Comparison of ENCODE assay signal across 8 mouse cellular contexts in genomic region chr19:11768163-11768562, GRCm38 (mm10). TPM values are rescaled to one million over a fixed set of nuclear protein-coding genes. Genes with fewer than 3 reads are reported as not detected.
A peak's percentile ranks its signal among the peaks of the same experiment; 100 is the strongest.
DNase-seq lines count a peak whose midpoint lies in the region; ATAC-seq and TF ChIP-seq lines count a peak whose summit lies in the region.

No protein-coding gene starts in this region.

- peak; percentile 87 for TF ChIP-seq CTCF in G1E (IDR thresholded peaks at IDR 0.05; ENCODE audit: low read depth, low read length)

- H3K27me3 ChIP-seq in hindbrain, embryonic 11.5 days (ENCODE audit: control insufficient read depth, insufficient read depth, low read length): no peaks in the 10 kb centered on the region
- peaks cover 12% of the 10 kb centered on the region; the same call in 1 of the 2 replicates for H3K27me3 ChIP-seq in hindbrain, embryonic 13.5 days
- peaks cover 4% of the 10 kb centered on the region; the same call in 1 of the 2 replicates for H3K27me3 ChIP-seq in G1E (ENCODE audit: insufficient read depth, low read length)
- H3K27me3 ChIP-seq in embryonic facial prominence, embryonic 11.5 days (ENCODE audit: control insufficient read depth, insufficient read depth, low read length): no peaks in the 10 kb centered on the region

- no peak overlapping the region for H3K9ac ChIP-seq in hindbrain, embryonic 11.5 days (ENCODE audit: low read depth, low read length)
- H3K9ac ChIP-seq in hindbrain, embryonic 13.5 days: no peak overlapping the region
- H3K9ac ChIP-seq in embryonic facial prominence, embryonic 11.5 days (replicated peaks; ENCODE audit: low read length): no peak overlapping the region

- H3K27ac ChIP-seq in hindbrain, embryonic 11.5 days (ENCODE audit: low read depth, low read length): no peak overlapping the region
- H3K27ac ChIP-seq in hindbrain, embryonic 13.5 days: no peak overlapping the region
- no peak overlapping the region for H3K27ac ChIP-seq in embryonic facial prominence, embryonic 11.5 days (replicated peaks; ENCODE audit: low read depth, low read length)

- peak; percentile 56 for DNase-seq in hindbrain, embryonic 11.5 days (ENCODE audit: low spot score)
- DNase-seq in 3T3-L1 (ENCODE audit: low read depth, low spot score) (peak; percentile 70), G1E (ENCODE audit: low spot score) (peak; percentile 13)
- peak; percentile 71 for DNase-seq in embryonic facial prominence, embryonic 11.5 days (ENCODE audit: low spot score)
- peak; percentile 48 to 58 for DNase-seq in natural killer cell, adult 2 months (ENCODE audit: low spot score in 2 of 2)
- DNase-seq in right cerebral cortex, postnatal 25 days: no peak
- DNase-seq in ovary, postnatal 36 days (ENCODE audit: low spot score): no peak

- H3K4me1 ChIP-seq in hindbrain, embryonic 11.5 days (replicated peaks; ENCODE audit: control insufficient read depth, insufficient read depth, low read length): 0 out of 2 replicates have a peak, but pooled peaks cover 2% of the 10 kb centered on the region
- peaks cover 11% of the 10 kb centered on the region for H3K4me1 ChIP-seq in hindbrain, embryonic 13.5 days (replicated peaks)
- peaks cover 44% of the 10 kb centered on the region for H3K4me1 ChIP-seq in G1E (ENCODE audit: insufficient read depth, low read depth, low read length)
- no peaks in the 10 kb centered on the region for H3K4me1 ChIP-seq in embryonic facial prominence, embryonic 11.5 days (ENCODE audit: control insufficient read depth, insufficient read depth, low read length)

- no peaks in the 10 kb centered on the region for H3K36me3 ChIP-seq in hindbrain, embryonic 11.5 days (ENCODE audit: control insufficient read depth, insufficient read depth, low read length)
- H3K36me3 ChIP-seq in hindbrain, embryonic 13.5 days: peaks cover 6% of the 10 kb centered on the region; the same call in 1 of the 2 replicates
- H3K36me3 ChIP-seq in G1E (replicated peaks): peaks cover 14% of the 10 kb centered on the region
- no peaks in the 10 kb centered on the region for H3K36me3 ChIP-seq in embryonic facial prominence, embryonic 11.5 days (replicated peaks; ENCODE audit: control insufficient read depth, insufficient read depth, low read depth, low read length)

- H3K4me3 ChIP-seq in hindbrain, embryonic 11.5 days (ENCODE audit: low read depth, low read length): no peak overlapping the region
- H3K4me3 ChIP-seq in hindbrain, embryonic 13.5 days: no peak overlapping the region
- H3K4me3 ChIP-seq in G1E (ENCODE audit: low read depth, low read length): no peak overlapping the region
- H3K4me3 ChIP-seq in embryonic facial prominence, embryonic 11.5 days (ENCODE audit: low read depth, low read length): no peak overlapping the region

- 16% methylated on average over 3 of the region's 3 CpGs for WGBS in hindbrain, embryonic 11.5 days
- WGBS in hindbrain, embryonic 13.5 days: 15% methylated on average over 3 of the region's 3 CpGs
- WGBS in embryonic facial prominence, embryonic 11.5 days: 19% methylated on average over 3 of the region's 3 CpGs

- no peaks in the 10 kb centered on the region for H3K9me3 ChIP-seq in hindbrain, embryonic 11.5 days (ENCODE audit: control insufficient read depth, low read length)
- H3K9me3 ChIP-seq in hindbrain, embryonic 13.5 days: no peaks in the 10 kb centered on the region
- no peaks in the 10 kb centered on the region for H3K9me3 ChIP-seq in G1E (replicated peaks)
- no peaks in the 10 kb centered on the region for H3K9me3 ChIP-seq in embryonic facial prominence, embryonic 11.5 days (replicated peaks; ENCODE audit: control insufficient read depth, low read length)

- H3K4me2 ChIP-seq in hindbrain, embryonic 11.5 days (replicated peaks; ENCODE audit: low read depth, low read length): no peak overlapping the region
- H3K4me2 ChIP-seq in hindbrain, embryonic 13.5 days: no peak overlapping the region
- H3K4me2 ChIP-seq in embryonic facial prominence, embryonic 11.5 days (ENCODE audit: low read depth, low read length): no peak overlapping the region

- no peak for ATAC-seq in hindbrain, embryonic 11.5 days (ENCODE audit: low FRiP score)
- no peak for ATAC-seq in hindbrain, embryonic 13.5 days (ENCODE audit: low FRiP score)
- ATAC-seq in G1E (ENCODE audit: extremely low read depth, insufficient number of reproducible peaks, low FRiP score, poor library complexity, severe bottlenecking): no peak
- ATAC-seq in embryonic facial prominence, embryonic 11.5 days (replicated peaks; ENCODE audit: insufficient number of reproducible peaks, low FRiP score, low TSS enrichment, low read depth): no peak

RNA-seq across cellular contexts. Expression of gene Mrpl16, which starts 2.0 kb away (rescaled TPM):
- 49.2 and 50.8 TPM in 2 replicates for polyA plus RNA-seq in hindbrain, embryonic 11.5 days (2014; fragmentation: Nextera tagmentation; extraction: Ambion mirVana)
- polyA plus RNA-seq in hindbrain, embryonic 13.5 days (2015; fragmentation: Nextera tagmentation; extraction: Ambion mirVana): 44.3 and 44.9 TPM in 2 replicates
- total RNA-seq in G1E (2014; fragmentation: Nextera tagmentation): 42.2 and 53.1 TPM in 2 replicates
- total RNA-seq in G1E (2017): 68.5 and 91.4 TPM in 2 replicates
- polyA plus RNA-seq in G1E (2012): 10.1 and 27.1 TPM in 2 replicates
- polyA plus RNA-seq in embryonic facial prominence, embryonic 11.5 days (2014; fragmentation: Nextera tagmentation; extraction: Ambion mirVana): 53.7 and 60.8 TPM in 2 replicates

RNA-seq across cellular contexts. Expression of gene Gif, which starts 20.8 kb away (rescaled TPM):
- not detected in 2 replicates for polyA plus RNA-seq in hindbrain, embryonic 11.5 days (2014; fragmentation: Nextera tagmentation; extraction: Ambion mirVana)
- not detected in 2 replicates for polyA plus RNA-seq in hindbrain, embryonic 13.5 days (2015; fragmentation: Nextera tagmentation; extraction: Ambion mirVana)
- total RNA-seq in G1E (2014; fragmentation: Nextera tagmentation): not detected in 2 replicates
- 0.06 TPM in 1 of 2 replicates, not detected in the other for total RNA-seq in G1E (2017)
- not detected in 2 replicates for polyA plus RNA-seq in G1E (2012)
- not detected in 2 replicates for polyA plus RNA-seq in embryonic facial prominence, embryonic 11.5 days (2014; fragmentation: Nextera tagmentation; extraction: Ambion mirVana)

RNA-seq across cellular contexts. Expression of gene Stx3, which starts 51.0 kb away (rescaled TPM):
- 6.7 and 8.1 TPM in 2 replicates for polyA plus RNA-seq in hindbrain, embryonic 11.5 days (2014; fragmentation: Nextera tagmentation; extraction: Ambion mirVana)
- 11.3 and 12.8 TPM in 2 replicates for polyA plus RNA-seq in hindbrain, embryonic 13.5 days (2015; fragmentation: Nextera tagmentation; extraction: Ambion mirVana)
- total RNA-seq in G1E (2014; fragmentation: Nextera tagmentation): not detected in 2 replicates
- 1.3 and 1.9 TPM in 2 replicates for total RNA-seq in G1E (2017)
- polyA plus RNA-seq in G1E (2012): not detected in 2 replicates
- polyA plus RNA-seq in embryonic facial prominence, embryonic 11.5 days (2014; fragmentation: Nextera tagmentation; extraction: Ambion mirVana): 10.8 and 13.0 TPM in 2 replicates

Comparison
In these comparisons a context has a peak if more than half of its experiments do, and no peak if none do; other contexts are left out.
1. DNase-seq: peak in hindbrain, embryonic 11.5 days (single experiment), 3T3-L1 (single experiment), G1E (single experiment), embryonic facial prominence, embryonic 11.5 days (single experiment) and natural killer cell, adult 2 months (2 of 2); none in right cerebral cortex, postnatal 25 days (single experiment) and ovary, postnatal 36 days (single experiment).